ENCODE assay signal across 30 mouse cellular contexts in the genomic region with DNA sequence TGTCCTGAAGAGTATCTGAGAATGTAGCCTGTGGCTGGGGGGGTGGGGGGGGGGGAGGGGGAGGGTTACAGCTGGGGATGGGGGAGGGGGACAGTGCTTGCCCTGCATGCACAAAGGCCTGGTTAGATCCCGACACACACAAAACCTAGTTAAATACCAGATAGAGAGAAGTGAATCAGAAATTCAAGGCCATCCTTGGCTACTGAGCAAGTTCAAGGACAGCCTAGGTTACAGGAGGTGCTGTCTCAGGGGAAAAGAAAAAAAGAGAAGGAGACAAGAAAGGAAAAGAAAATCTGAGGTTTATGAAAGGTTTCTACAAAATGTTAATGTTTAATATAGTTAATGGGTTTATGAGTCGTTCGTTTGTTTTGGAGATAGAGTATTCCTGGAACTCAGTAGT. TPM values are rescaled to one million over a fixed set of nuclear protein-coding genes. Genes with fewer than 3 reads are reported as not detected.
DNase-seq lines count a peak whose midpoint lies in the region; ATAC-seq and TF ChIP-seq lines count a peak whose summit lies in the region.
"Had no signal": no experiment of that assay in that cellular context is flagged by ENCODE, and none has a peak within 500 bp of the region (broad histone marks: within the 10 kb centered on the region; RNA-seq: fewer than 3 reads in every experiment).

No protein-coding gene starts in this region.

- 44% methylated on average over 3 of the region's 3 CpGs for WGBS in liver, embryonic 11.5 days
- WGBS in intestine, embryonic 16.5 days, result 56% methylated on average over 3 of the region's 3 CpGs
- 27% methylated on average over 3 of the region's 3 CpGs for WGBS in liver, embryonic 15.5 days (ENCODE audit: insufficient replicate concordance)

- H3K27ac ChIP-seq in liver, embryonic 11.5 days (ENCODE audit: low read depth, low read length), result peak overlapping the region; percentile 99; the same call in 1 of the 2 replicates
- H3K27ac ChIP-seq in MEL (ENCODE audit: control insufficient read depth, low read depth, low read length), result peak overlapping the region; percentile 96; the same call in 1 of the 2 replicates
- peak overlapping the region; percentile 79; the same call in 1 of the 2 replicates for H3K27ac ChIP-seq in intestine, embryonic 16.5 days (ENCODE audit: low read length)
- peak overlapping the region; percentile 99 for H3K27ac ChIP-seq in liver, embryonic 15.5 days (replicated peaks)
- H3K27ac ChIP-seq: forebrain, embryonic 15.5 days; hindbrain, embryonic 12.5 days; hindbrain, postnatal 0 days; kidney, embryonic 15.5 days; layer of hippocampus, adult 2 months; macrophage; midbrain, embryonic 10.5 days; neural tube, embryonic 12.5 days had no signal

- no peak for ATAC-seq in liver, embryonic 11.5 days (replicated peaks; ENCODE audit: low FRiP score)
- ATAC-seq in intestine, embryonic 16.5 days, result no peak
- ATAC-seq in liver, embryonic 15.5 days (ENCODE audit: insufficient read depth), result no peak
- ATAC-seq: forebrain, embryonic 15.5 days had no signal

- no peak overlapping the region for H3K9ac ChIP-seq in liver, embryonic 11.5 days (ENCODE audit: low read depth, low read length)
- H3K9ac ChIP-seq in MEL (ENCODE audit: control insufficient read depth, low read depth, low read length, poor library complexity, severe bottlenecking), result peak overlapping the region; percentile 69; the same call in 1 of the 2 replicates
- no peak overlapping the region for H3K9ac ChIP-seq in intestine, embryonic 16.5 days (ENCODE audit: low read depth, low read length)
- H3K9ac ChIP-seq in liver, embryonic 15.5 days, result peak overlapping the region; percentile 79; the same call in 1 of the 2 replicates
- H3K9ac ChIP-seq: forebrain, embryonic 15.5 days; hindbrain, embryonic 12.5 days; kidney, embryonic 15.5 days; neural tube, embryonic 12.5 days had no signal

- H3K4me2 ChIP-seq in liver, embryonic 11.5 days, result peak overlapping the region; percentile 83
- H3K4me2 ChIP-seq in intestine, embryonic 16.5 days (ENCODE audit: low read depth, low read length), result no peak overlapping the region
- peak overlapping the region; percentile 79 for H3K4me2 ChIP-seq in liver, embryonic 15.5 days
- H3K4me2 ChIP-seq: forebrain, embryonic 15.5 days; hindbrain, embryonic 12.5 days; kidney, embryonic 15.5 days; neural tube, embryonic 12.5 days had no signal

- DNase-seq in liver, embryonic 11.5 days (ENCODE audit: low spot score), result no peak
- DNase-seq in liver (no peak), MEL (ENCODE audit: low read depth, low spot score) (no peak)
- DNase-seq in cerebellum, adult 11-12 months, result no peak
- no peak for DNase-seq in gastrocnemius, postnatal 4 days (ENCODE audit: low spot score in 2 of 2)
- no peak for DNase-seq in layer of hippocampus, adult 8-10 months (ENCODE audit: low spot score in 2 of 2)
- DNase-seq: adrenal gland, adult 8-10 months; gastrocnemius, postnatal 25 days; kidney, adult 18-20 months; layer of hippocampus, postnatal 36 days; right cerebral cortex, adult 18-20 months had no signal

- H3K9me3 ChIP-seq in liver, embryonic 11.5 days (ENCODE audit: control insufficient read depth, low read length), result no peaks in the 10 kb centered on the region
- no peaks in the 10 kb centered on the region for H3K9me3 ChIP-seq in MEL (replicated peaks; ENCODE audit: insufficient read depth, low read length)
- no peaks in the 10 kb centered on the region for H3K9me3 ChIP-seq in intestine, embryonic 16.5 days (ENCODE audit: control insufficient read depth, low read length)
- H3K9me3 ChIP-seq in liver, embryonic 15.5 days (replicated peaks), result no peaks in the 10 kb centered on the region
- H3K9me3 ChIP-seq: forebrain, embryonic 10.5 days; forebrain, embryonic 15.5 days; hindbrain, embryonic 12.5 days; kidney, embryonic 15.5 days; midbrain, embryonic 10.5 days; neural tube, embryonic 12.5 days had no signal

- H3K4me1 ChIP-seq in liver, embryonic 11.5 days (replicated peaks; ENCODE audit: control insufficient read depth, insufficient read depth, low read length), result peaks cover 72% of the 10 kb centered on the region
- peaks cover 27 to 51% of the 10 kb centered on the region in 2 experiments for H3K4me1 ChIP-seq in MEL (ENCODE audit: control insufficient read depth in 1 of 2, insufficient read depth in 2 of 2, low read length in 2 of 2)
- H3K4me1 ChIP-seq in intestine, embryonic 16.5 days (ENCODE audit: control insufficient read depth, insufficient read depth, low read length), result peaks cover 35% of the 10 kb centered on the region
- H3K4me1 ChIP-seq in liver, embryonic 15.5 days (replicated peaks), result peaks cover 96% of the 10 kb centered on the region
- H3K4me1 ChIP-seq: forebrain, embryonic 15.5 days; hindbrain, embryonic 12.5 days; neural tube, embryonic 12.5 days had no signal

- no peak for TF ChIP-seq RAD21 in MEL (IDR thresholded peaks at IDR 0.05; ENCODE audit: low read depth, low read length)

- no peak for TF ChIP-seq POLR2A in MEL (IDR thresholded peaks at IDR 0.05; ENCODE audit: control insufficient read depth in 1 of 2, insufficient read depth in 1 of 2, low read depth in 1 of 2, low read length in 2 of 2, poor library complexity in 1 of 2)

- TF ChIP-seq CTCF in MEL (IDR thresholded peaks at IDR 0.05 in 2 of 3, conservative IDR thresholded peaks at IDR 0.05 in 1 of 3; ENCODE audit: control insufficient read depth in 1 of 3, insufficient read depth in 1 of 3, low read depth in 2 of 3, low read length in 3 of 3, poor library complexity in 1 of 3, severe bottlenecking in 1 of 3), result no peak

- no peak for TF ChIP-seq EP300 in MEL (IDR thresholded peaks at IDR 0.05; ENCODE audit: low read depth in 1 of 2, low read length in 2 of 2)

- peak overlapping the region; percentile 57 for H3K4me3 ChIP-seq in liver, embryonic 11.5 days (ENCODE audit: low read depth, low read length)
- peak overlapping the region in 1 of 2 experiments; percentile 71; a peak in 1 of 4 replicates for H3K4me3 ChIP-seq in MEL (ENCODE audit: control insufficient read depth in 1 of 2, insufficient read depth in 1 of 2, low read depth in 2 of 2, low read length in 2 of 2)
- no peak overlapping the region for H3K4me3 ChIP-seq in intestine, embryonic 16.5 days (ENCODE audit: low read length)
- H3K4me3 ChIP-seq in liver, embryonic 15.5 days (replicated peaks), result peak overlapping the region; percentile 60
- H3K4me3 ChIP-seq: forebrain, embryonic 10.5 days; forebrain, embryonic 15.5 days; hindbrain, embryonic 12.5 days; kidney, embryonic 15.5 days; layer of hippocampus, adult 2 months; midbrain, embryonic 10.5 days; myocyte; neural tube, embryonic 12.5 days had no signal

- H3K27me3 ChIP-seq in liver, embryonic 11.5 days (replicated peaks; ENCODE audit: control insufficient read depth, insufficient read depth, low read length), result no peaks in the 10 kb centered on the region
- H3K27me3 ChIP-seq in MEL (ENCODE audit: control insufficient read depth in 1 of 2, insufficient read depth in 2 of 2, low read length in 2 of 2), result no peaks in the 10 kb centered on the region
- H3K27me3 ChIP-seq in intestine, embryonic 16.5 days (replicated peaks; ENCODE audit: control insufficient read depth, insufficient read depth, low read length), result no peaks in the 10 kb centered on the region
- H3K27me3 ChIP-seq in liver, embryonic 15.5 days, result no peaks in the 10 kb centered on the region
- H3K27me3 ChIP-seq: forebrain, embryonic 15.5 days; kidney, embryonic 15.5 days; neural tube, embryonic 12.5 days had no signal

- no peaks in the 10 kb centered on the region for H3K36me3 ChIP-seq in liver, embryonic 11.5 days (ENCODE audit: control insufficient read depth, insufficient read depth, low read length)
- H3K36me3 ChIP-seq in MEL (ENCODE audit: control insufficient read depth in 1 of 2, insufficient read depth in 2 of 2, low read length in 2 of 2), result peaks cover 0 to 42% of the 10 kb centered on the region in 2 experiments; a peak in 2 of 4 replicates
- peaks cover 3% of the 10 kb centered on the region; the same call in 1 of the 2 replicates for H3K36me3 ChIP-seq in intestine, embryonic 16.5 days (ENCODE audit: control insufficient read depth, insufficient read depth, low read length)
- H3K36me3 ChIP-seq in liver, embryonic 15.5 days (replicated peaks), result peaks cover 33% of the 10 kb centered on the region
- H3K36me3 ChIP-seq: forebrain, embryonic 10.5 days; forebrain, embryonic 15.5 days; hindbrain, embryonic 12.5 days; kidney, embryonic 15.5 days; midbrain, embryonic 10.5 days; neural tube, embryonic 12.5 days had no signal

- peaks cover 4% of the 10 kb centered on the region for H3K79me2 ChIP-seq in MEL (ENCODE audit: control insufficient read depth, insufficient read depth, low read length, poor library complexity)

RNA-seq across cellular contexts. Expression of a gene that starts 7.9 kb away (rescaled TPM):
- polyA plus RNA-seq in liver, embryonic 11.5 days (2014; fragmentation: Nextera tagmentation; extraction: Ambion mirVana), result 7.1 and 7.9 TPM in 2 replicates
- 0.31 and 0.39 TPM in 2 replicates for total RNA-seq in MEL (2012; rRNA removed)
- polyA plus RNA-seq in MEL (2012; ENCODE audit: insufficient read depth in 1 of 2, insufficient read length in 2 of 2, low read depth in 1 of 2, low replicate concordance in 2 of 2, missing spikeins in 1 of 2), result under 1 TPM in 1 of 2 experiments, not detected in 1; 0.58 TPM
- 74.7 and 81.2 TPM in 2 replicates for polyA plus RNA-seq in intestine, embryonic 16.5 days (2015; fragmentation: Nextera tagmentation; extraction: Ambion mirVana)
- polyA plus RNA-seq in liver, embryonic 15.5 days (2015; fragmentation: Nextera tagmentation; extraction: Ambion mirVana), result 7.4 and 7.8 TPM in 2 replicates
- total RNA-seq in gastrocnemius, postnatal 4 days (2021), result 1 to 10 TPM; 1.0 to 1.2 TPM
- total RNA-seq in layer of hippocampus, adult 8-10 months (2022), result 1 to 10 TPM; 1.4 to 2.2 (median 1.5) TPM

RNA-seq across cellular contexts. Expression of a gene that starts 10.6 kb away (rescaled TPM):
- 4.9 and 6.1 TPM in 2 replicates for polyA plus RNA-seq in liver, embryonic 11.5 days (2014; fragmentation: Nextera tagmentation; extraction: Ambion mirVana)
- 11.3 and 13.6 TPM in 2 replicates for total RNA-seq in MEL (2012; rRNA removed)
- 10 to 100 TPM in 1 of 2 experiments, not detected in 1; 13.9 TPM for polyA plus RNA-seq in MEL (2012; ENCODE audit: insufficient read depth in 1 of 2, insufficient read length in 2 of 2, low read depth in 1 of 2, low replicate concordance in 2 of 2, missing spikeins in 1 of 2)
- 12.1 and 12.4 TPM in 2 replicates for polyA plus RNA-seq in intestine, embryonic 16.5 days (2015; fragmentation: Nextera tagmentation; extraction: Ambion mirVana)
- 5.2 and 5.9 TPM in 2 replicates for polyA plus RNA-seq in liver, embryonic 15.5 days (2015; fragmentation: Nextera tagmentation; extraction: Ambion mirVana)
- total RNA-seq in gastrocnemius, postnatal 4 days (2021), result 10 to 100 TPM; 10.5 to 13.4 TPM
- total RNA-seq in layer of hippocampus, adult 8-10 months (2022), result 10 to 100 TPM; 46.1 to 48.5 (median 48.2) TPM

RNA-seq across cellular contexts. Expression of a gene that starts 22.5 kb away (rescaled TPM):
- polyA plus RNA-seq in liver, embryonic 11.5 days (2014; fragmentation: Nextera tagmentation; extraction: Ambion mirVana), result 26.5 and 26.6 TPM in 2 replicates
- total RNA-seq in MEL (2012; rRNA removed), result 7.1 and 8.6 TPM in 2 replicates
- 1 to 10 TPM in 1 of 2 experiments, not detected in 1; 6.1 TPM for polyA plus RNA-seq in MEL (2012; ENCODE audit: insufficient read depth in 1 of 2, insufficient read length in 2 of 2, low read depth in 1 of 2, low replicate concordance in 2 of 2, missing spikeins in 1 of 2)
- 8.5 and 9.9 TPM in 2 replicates for polyA plus RNA-seq in intestine, embryonic 16.5 days (2015; fragmentation: Nextera tagmentation; extraction: Ambion mirVana)
- 42.2 and 42.3 TPM in 2 replicates for polyA plus RNA-seq in liver, embryonic 15.5 days (2015; fragmentation: Nextera tagmentation; extraction: Ambion mirVana)
- total RNA-seq in gastrocnemius, postnatal 4 days (2021), result 1 to 10 TPM; 4.0 to 5.2 TPM
- total RNA-seq in layer of hippocampus, adult 8-10 months (2022), result 10 to 100 TPM; 15.4 to 19.2 (median 17.2) TPM

RNA-seq across cellular contexts. Expression of a gene that starts 24.0 kb away (rescaled TPM):
- polyA plus RNA-seq in liver, embryonic 11.5 days (2014; fragmentation: Nextera tagmentation; extraction: Ambion mirVana), result not detected in 2 replicates
- total RNA-seq in MEL (2012; rRNA removed), result not detected in 2 replicates
- not detected for polyA plus RNA-seq in MEL (2012; ENCODE audit: insufficient read depth in 1 of 2, insufficient read length in 2 of 2, low read depth in 1 of 2, low replicate concordance in 2 of 2, missing spikeins in 1 of 2)
- 0.07 TPM in 1 of 2 replicates, not detected in the other for polyA plus RNA-seq in intestine, embryonic 16.5 days (2015; fragmentation: Nextera tagmentation; extraction: Ambion mirVana)
- not detected in 2 replicates for polyA plus RNA-seq in liver, embryonic 15.5 days (2015; fragmentation: Nextera tagmentation; extraction: Ambion mirVana)
- total RNA-seq in gastrocnemius, postnatal 4 days (2021), result not detected
- under 1 TPM in 1 of 4 experiments, not detected in 3; 0.29 TPM for total RNA-seq in layer of hippocampus, adult 8-10 months (2022)
- total RNA-seq: gastrocnemius, adult 18-20 months; gastrocnemius, postnatal 25 days; hindbrain, postnatal 0 days; layer of hippocampus, adult 2 months; layer of hippocampus, postnatal 36 days; left cerebral cortex, postnatal 10 days; liver, adult 2 months; midbrain, postnatal 0 days had no signal
- polyA plus RNA-seq: embryonic facial prominence, embryonic 11.5 days; forebrain, embryonic 10.5 days; forebrain, embryonic 15.5 days; heart, embryonic 14.5 days; hindbrain, postnatal 0 days; kidney, embryonic 15.5 days; limb, embryonic 11.5 days; liver, adult 2 months; macrophage; midbrain, embryonic 10.5 days; midbrain, postnatal 0 days; myocyte; neural tube, embryonic 12.5 days had no signal

Comparison
In these comparisons a context has a peak if more than half of its experiments do, and no peak if none do; other contexts are left out.
1. H3K9ac ChIP-seq: peak in MEL (single experiment) and liver, embryonic 15.5 days (single experiment); none in liver, embryonic 11.5 days (single experiment) and intestine, embryonic 16.5 days (single experiment).
2. Peak in every context shown above with its lines, with median percentiles within 50 percentile points of each other: H3K27ac ChIP-seq.